Mouse (Mus musculus): ENCODE data around the gene Lrp6.

The Lrp6 gene

DNA sequence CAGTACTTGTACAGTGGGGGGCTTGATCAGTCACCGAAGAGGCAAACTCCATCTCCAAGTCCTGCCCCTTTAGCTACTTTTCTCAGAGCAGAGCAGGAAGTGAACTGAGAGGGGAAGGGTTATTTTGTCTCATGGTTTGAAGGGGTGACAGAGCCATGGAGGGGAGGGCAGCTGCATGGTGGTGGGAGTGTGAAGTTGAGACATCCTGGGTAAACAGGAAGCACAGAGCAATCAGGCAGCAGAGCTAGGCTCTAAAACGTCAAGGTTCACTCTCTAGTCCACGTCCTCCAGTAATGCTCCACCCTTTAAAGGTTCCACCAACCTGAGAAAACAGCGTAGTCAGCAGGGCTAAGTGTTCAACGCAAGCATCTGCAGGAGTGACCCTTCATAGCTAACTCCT, 129.8 kb downstream of the Lrp6 start:
- DNase-seq (ENCODE audit: low read depth, low spot score) = no peak

GRCm38 (mm10) chr6:134434866-134435390, 131.8 kb downstream of the Lrp6 start:
- no peak for DNase-seq (ENCODE audit: low read depth, low spot score)

DNA sequence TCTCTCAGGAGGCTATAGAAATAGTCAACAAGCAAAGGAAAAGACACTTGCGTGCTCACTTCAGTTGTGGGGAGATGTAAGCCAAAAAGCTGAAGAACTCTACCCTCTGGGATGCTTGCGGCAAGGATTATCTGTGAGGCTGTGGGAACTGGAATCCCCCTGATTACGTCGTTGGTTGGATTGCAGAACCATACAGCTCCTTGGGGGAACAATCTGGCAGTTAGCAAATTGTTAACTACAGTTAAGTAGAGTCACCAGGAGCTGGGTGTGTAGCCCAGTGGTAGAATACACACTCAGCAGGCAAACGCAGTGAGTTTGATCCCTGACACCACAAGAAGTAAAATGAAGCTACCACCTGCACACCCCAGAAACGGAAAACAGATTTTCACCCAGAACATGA, 132.7 kb downstream of the Lrp6 start:
- no peak for DNase-seq (ENCODE audit: low read depth, low spot score)

GRCm38 (mm10) chr6:134433281-134433680, 133.5 kb downstream of the Lrp6 start:
- no peak for DNase-seq (ENCODE audit: low read depth, low spot score)

DNA sequence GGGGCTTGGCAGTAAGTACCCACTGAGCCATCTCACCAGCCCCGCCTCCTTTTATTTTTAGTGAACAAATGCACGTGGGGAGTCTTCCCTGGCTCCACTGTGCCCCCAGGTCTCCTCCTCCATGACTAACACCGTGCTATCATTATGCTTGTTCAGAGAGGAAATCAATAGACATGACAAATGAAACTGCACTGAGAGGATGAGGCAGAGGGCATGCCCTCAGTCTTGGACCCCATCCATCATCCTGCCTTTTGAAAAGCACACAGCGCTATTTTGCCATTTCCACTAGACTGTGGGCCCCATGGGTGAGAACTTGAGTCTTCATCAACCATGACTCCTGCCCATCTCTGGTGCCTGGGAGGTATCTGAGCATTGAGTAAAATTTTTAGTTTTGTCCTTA, 135.2 kb downstream of the Lrp6 start:
- DNase-seq (ENCODE audit: low read depth, low spot score) = no peak

DNA sequence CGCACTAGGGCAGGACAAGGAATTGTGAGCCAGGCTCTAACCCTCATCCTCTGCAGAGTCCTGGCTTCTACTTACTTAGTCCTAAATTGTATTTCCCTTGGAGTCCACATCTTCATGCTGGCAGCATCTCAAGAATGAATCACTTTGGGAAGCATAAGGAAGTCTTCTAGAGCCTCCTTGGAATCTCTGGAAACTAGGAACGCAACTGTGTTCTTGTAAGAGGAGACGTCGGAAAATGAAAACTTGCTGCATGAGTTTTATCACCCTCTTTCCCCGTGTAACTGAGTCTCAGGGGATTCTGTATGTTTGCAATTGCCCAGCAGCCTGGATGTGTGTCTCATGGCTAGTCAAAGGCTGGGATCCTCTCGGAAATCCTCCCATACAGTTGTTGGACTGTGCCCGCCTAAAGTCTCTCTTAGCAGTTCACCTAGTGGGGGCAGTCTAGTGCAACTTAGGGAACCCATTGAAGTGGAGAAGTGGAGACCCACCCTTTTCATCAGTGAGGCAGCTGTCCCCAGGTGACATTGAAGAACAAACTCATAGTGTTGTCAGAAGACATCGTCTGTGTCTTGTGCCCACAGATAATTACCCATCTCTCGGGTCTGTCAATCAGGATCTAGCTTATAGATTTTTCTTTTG, 136.5 kb downstream of the Lrp6 start:
- no peak for DNase-seq (ENCODE audit: low read depth, low spot score)

DNA sequence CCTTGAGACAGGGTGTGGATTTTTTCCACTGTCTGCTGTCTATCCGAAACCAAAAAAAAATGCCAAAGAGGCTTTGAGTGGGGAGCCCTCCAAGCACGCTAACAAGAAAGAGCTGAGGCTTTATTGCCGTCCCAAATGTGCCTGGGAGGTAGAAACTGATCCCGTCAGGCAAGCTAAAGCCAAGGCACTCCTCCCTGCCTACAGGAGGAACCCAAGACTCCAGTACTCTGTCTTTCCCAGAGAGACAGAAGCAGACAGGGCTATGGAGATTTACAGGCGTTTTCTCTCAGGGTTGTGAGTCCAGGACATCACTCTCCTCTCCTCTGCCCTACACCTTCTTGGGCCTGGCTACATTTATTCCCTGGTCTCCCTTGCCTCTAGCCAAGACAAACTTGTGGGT, 138.3 kb downstream of the Lrp6 start:
- DNase-seq (ENCODE audit: low read depth, low spot score) = no peak

DNA sequence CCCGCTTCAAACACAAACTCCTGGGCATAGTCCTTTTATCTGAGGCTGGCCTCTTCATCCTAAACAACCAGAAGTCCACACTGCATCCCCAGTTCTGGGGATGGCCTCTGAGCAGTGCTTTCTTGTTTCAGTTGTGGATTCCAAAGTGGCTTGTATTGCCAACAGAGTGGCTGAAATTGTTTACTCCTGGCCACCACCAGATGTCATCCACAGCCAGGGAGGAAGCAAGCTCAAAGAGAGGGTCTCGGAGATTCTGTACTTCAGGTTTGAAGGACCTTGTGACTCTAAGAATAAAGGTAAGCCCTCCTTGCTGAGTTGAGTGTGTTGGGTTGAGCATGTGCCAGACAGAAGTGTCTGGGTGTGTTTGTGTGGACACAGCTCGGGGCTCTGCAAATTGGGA, 139.6 kb downstream of the Lrp6 start:
- no peak for DNase-seq (ENCODE audit: low read depth, low spot score)

GRCm38 (mm10) chr6:134425216-134425717, 141.5 kb downstream of the Lrp6 start:
- DNase-seq (ENCODE audit: low read depth, low spot score) = peak; percentile 48

DNA sequence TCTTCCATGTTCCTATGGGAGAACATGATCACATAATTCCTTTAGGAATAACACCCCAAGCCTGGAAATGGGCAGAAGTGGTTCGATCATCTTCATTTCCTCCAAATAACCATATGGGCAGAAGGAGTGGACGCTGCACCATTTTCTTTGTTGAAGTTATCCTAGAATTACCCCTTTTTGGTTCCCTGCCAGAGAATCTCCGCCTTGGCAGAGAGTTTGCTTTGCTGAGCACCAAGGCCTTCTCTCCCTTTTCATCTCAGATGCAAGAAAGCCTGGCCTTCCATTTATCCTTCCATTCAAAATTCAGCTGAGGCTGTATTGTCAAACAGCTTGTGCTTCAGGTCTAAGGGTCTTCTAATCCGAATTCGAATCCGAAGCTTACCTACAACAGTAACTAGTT, 144.8 kb downstream of the Lrp6 start:
- DNase-seq (ENCODE audit: low read depth, low spot score) = no peak

DNA sequence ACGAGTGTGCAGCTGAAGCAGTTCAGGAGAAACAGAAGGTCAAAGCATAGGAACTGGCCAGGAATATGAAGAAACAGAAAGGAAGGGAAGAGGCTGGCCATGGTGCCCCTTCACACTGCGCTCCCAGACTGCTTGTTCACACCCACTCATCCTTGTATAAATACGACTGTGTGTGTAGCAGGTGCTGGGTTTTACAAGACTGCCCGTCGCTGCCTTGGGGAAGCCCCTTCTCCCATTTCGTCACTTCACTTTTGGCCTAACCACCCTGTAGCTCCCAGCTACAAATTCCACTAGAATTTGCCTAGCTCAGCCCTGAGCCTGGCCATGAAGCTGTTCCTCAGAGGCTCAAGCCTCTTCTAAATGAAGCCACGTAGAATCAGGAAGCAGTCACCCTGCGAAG, 146.4 kb downstream of the Lrp6 start:
- DNase-seq (ENCODE audit: low read depth, low spot score) = no peak

DNA sequence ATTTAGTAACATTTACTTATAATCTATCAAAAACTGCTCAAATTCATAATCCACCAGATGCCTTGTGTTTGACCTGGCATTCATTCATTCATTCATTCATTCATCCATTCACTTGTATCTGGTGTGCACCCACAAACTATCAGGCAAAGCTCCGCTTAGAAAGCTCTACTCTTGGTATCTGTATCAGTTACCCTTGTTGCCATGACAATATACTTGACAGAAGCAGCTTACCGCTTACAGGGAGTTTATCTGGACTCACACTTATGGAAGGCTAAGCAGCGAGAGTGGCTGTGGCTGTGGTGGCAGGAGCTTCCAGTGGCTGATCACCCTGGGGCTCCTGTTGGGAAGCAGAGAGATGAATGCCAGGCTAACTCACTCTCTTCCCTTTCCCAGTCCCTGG, 148.9 kb downstream of the Lrp6 start:
- DNase-seq (ENCODE audit: low read depth, low spot score) = no peak

- DNase-seq (ENCODE audit: low read depth, low spot score) = no peak
These were observed 150.1 kb downstream of the Lrp6 start for GRCm38 (mm10) chr6:134416556-134417105.

DNA sequence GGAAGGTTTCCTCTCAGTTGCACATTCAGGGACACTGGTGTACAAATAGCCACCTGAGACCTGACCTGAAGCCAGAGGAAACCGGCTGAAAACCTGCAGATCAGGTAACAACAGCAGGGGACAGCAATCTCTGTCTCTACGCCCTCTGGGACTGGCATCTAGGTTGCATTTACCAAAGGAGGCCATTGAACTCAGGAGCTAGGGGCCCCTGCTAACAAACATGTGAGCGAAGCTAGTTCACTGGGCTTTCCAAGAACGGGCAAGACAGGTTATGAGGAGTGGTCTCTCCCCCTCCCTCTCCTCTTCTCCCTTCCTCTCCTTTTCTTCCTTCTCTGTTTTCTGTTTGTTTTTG, 152.3 kb downstream of the Lrp6 start:
- no peak for DNase-seq (ENCODE audit: low read depth, low spot score)

DNA sequence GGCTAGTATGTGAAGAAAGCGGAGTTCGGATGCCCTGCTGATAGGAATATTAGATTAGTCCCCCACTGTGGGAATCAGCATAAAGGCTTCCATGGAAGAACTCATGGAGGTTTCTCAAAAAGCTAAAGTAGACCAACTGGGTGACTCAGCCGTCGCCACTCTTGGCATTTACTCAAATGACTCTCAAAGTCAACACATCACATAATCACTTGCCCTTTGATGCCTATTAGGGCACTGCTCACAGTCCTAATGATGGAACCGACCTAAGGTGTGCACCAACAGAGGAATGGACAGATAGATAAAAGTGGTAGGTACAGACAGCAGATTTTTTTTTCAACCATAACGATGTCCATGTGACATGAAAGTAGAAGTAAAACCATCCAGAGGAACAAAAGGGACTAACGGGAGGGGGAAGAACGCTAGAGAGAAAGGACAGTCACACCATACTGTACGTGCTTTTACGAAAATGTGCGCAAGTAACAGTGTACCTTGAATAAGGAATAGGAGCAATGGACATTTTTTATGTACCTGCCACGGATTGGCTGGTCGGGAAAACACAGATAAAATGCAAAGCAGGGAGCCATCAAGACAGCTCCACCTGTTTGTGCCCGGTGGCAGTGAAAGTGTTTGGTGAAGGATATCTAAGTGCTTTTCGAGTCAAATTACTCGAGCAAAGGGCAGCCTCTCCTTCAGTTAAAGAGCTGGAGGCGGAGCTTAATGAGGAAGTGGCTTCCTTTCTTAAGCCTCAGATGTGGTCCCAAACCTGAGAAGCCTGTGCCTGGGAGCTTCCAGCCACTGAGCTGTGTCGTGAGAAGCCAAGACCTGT, 152.8 kb downstream of the Lrp6 start:
- no peak for DNase-seq (ENCODE audit: low read depth, low spot score)

DNA sequence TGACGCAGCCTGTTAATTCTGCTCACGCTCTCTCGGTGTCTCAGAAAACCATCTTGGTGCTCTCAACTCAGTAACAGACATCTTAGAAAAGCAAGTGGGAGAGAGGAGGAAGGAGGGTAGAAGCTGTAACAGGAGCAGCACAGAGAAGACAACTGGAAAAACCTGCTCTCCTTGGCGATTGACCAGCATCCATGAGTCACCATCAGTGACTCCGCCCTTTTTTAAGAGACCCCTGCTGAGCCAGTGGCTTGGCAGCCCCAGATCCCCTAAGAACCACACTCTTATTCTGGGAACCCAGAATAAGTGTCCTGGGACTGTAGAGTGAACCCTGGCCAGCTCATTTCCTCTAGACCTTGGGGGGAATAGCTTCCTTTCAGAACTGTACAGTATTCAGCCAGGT, 159.5 kb downstream of the Lrp6 start:
- DNase-seq (ENCODE audit: low read depth, low spot score) = no peak

DNA sequence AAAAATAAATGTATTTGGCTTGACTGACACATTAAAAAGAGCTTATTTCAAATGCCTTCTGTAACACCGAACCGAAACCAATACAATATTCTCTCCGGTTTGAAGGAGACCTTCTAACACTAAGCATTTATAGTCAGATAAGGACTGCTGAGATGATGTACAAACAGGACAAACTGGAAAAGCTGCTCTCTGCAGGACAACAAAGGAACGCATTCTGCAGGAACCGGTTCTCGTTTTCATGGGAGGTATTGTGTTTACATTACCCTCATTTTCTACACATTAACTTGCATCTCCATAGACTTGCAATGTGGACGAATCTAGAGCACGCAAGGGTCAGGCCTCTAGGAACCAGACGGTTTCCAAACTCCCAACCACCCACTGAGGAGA, 163.1 kb downstream of the Lrp6 start:
- no peak for DNase-seq (ENCODE audit: low read depth, low spot score)

- DNase-seq (ENCODE audit: low read depth, low spot score) = peak; percentile 18
These were observed 163.7 kb downstream of the Lrp6 start for GRCm38 (mm10) chr6:134402914-134403683.
